Comparison of ENCODE assay signal across 24 mouse cellular contexts in genomic region chr1:159156428-159156827, GRCm38 (mm10).
"Had no signal": no experiment of that assay in that cellular context is flagged by ENCODE, and none has a peak within 500 bp of the region (broad histone marks: within the 10 kb centered on the region; RNA-seq: fewer than 3 reads in every experiment).

No protein-coding gene starts in this region.

- H3K36me3 ChIP-seq: kidney, embryonic 15.5 days; limb, embryonic 10.5 days; limb, embryonic 13.5 days; liver, embryonic 12.5 days; liver, embryonic 15.5 days; midbrain, embryonic 12.5 days; midbrain, embryonic 15.5 days; neural tube, embryonic 12.5 days; neural tube, embryonic 15.5 days had no signal

- DNase-seq: kidney, adult 2 months; kidney, postnatal 14 days; layer of hippocampus, adult 9-11 months; liver; lung, adult 18-20 months; right cerebral cortex, adult 18-20 months; right cerebral cortex, postnatal 14 days; right cerebral cortex, postnatal 4 days; thymus, adult 2 months; thymus, postnatal 14 days; thymus, postnatal 4 days had no signal

- H3K4me3 ChIP-seq: kidney, embryonic 15.5 days; layer of hippocampus, adult 2 months; limb, embryonic 10.5 days; limb, embryonic 13.5 days; liver, embryonic 12.5 days; liver, embryonic 15.5 days; midbrain, embryonic 12.5 days; midbrain, embryonic 15.5 days; neural tube, embryonic 12.5 days; neural tube, embryonic 15.5 days had no signal

- H3K27ac ChIP-seq: kidney, embryonic 15.5 days; layer of hippocampus, adult 2 months; limb, embryonic 10.5 days; limb, embryonic 13.5 days; liver, embryonic 12.5 days; liver, embryonic 15.5 days; macrophage; midbrain, embryonic 12.5 days; midbrain, embryonic 15.5 days; neural tube, embryonic 12.5 days; neural tube, embryonic 15.5 days; stomach, postnatal 0 days had no signal

- H3K4me2 ChIP-seq: kidney, embryonic 15.5 days; limb, embryonic 13.5 days; liver, embryonic 12.5 days; liver, embryonic 15.5 days; midbrain, embryonic 12.5 days; midbrain, embryonic 15.5 days; neural tube, embryonic 12.5 days; neural tube, embryonic 15.5 days had no signal

- H3K9me3 ChIP-seq: kidney, embryonic 15.5 days; limb, embryonic 10.5 days; limb, embryonic 13.5 days; liver, embryonic 12.5 days; liver, embryonic 15.5 days; midbrain, embryonic 12.5 days; midbrain, embryonic 15.5 days; neural tube, embryonic 12.5 days; neural tube, embryonic 15.5 days had no signal

- H3K4me1 ChIP-seq: kidney, embryonic 15.5 days; limb, embryonic 10.5 days; limb, embryonic 13.5 days; midbrain, embryonic 12.5 days; midbrain, embryonic 15.5 days; neural tube, embryonic 12.5 days; neural tube, embryonic 15.5 days had no signal

- H3K9ac ChIP-seq: kidney, embryonic 15.5 days; limb, embryonic 13.5 days; liver, embryonic 12.5 days; liver, embryonic 15.5 days; midbrain, embryonic 12.5 days; midbrain, embryonic 15.5 days; neural tube, embryonic 12.5 days; neural tube, embryonic 15.5 days had no signal

- ATAC-seq: intestine, embryonic 16.5 days; liver, embryonic 12.5 days; midbrain, embryonic 15.5 days had no signal

- H3K27me3 ChIP-seq: kidney, embryonic 15.5 days; limb, embryonic 13.5 days; liver, embryonic 12.5 days; liver, embryonic 15.5 days; midbrain, embryonic 12.5 days; midbrain, embryonic 15.5 days; neural tube, embryonic 12.5 days; neural tube, embryonic 15.5 days had no signal
